Mouse (Mus musculus) ES-E14 (cell line): ENCODE data around the gene Ly6g6f. TPM values are rescaled to one million over a fixed set of nuclear protein-coding genes. Genes with fewer than 3 reads are reported as not detected.
A peak's percentile ranks its signal among the peaks of the same experiment; 100 is the strongest.

Experiments used
- DNase-seq: peaks from one replicate; pipeline ENCODE4 v3.0.0-alpha.2; 2013; ENCODE audit warnings: low read depth, low spot score
- H3K27ac ChIP-seq: 2 replicates; pipeline ENCODE4 v1.5.1; 2012; ENCODE audit warnings: low read depth, mild to moderate bottlenecking, low read length, moderate library complexity, mixed read lengths; ENCODE audit not compliant: poor library complexity, insufficient read depth, severe bottlenecking
- H3K36me3 ChIP-seq: 2 replicates; pipeline ENCODE4 v1.6.1; 2012; ENCODE audit warnings: mild to moderate bottlenecking, low read length, moderate library complexity, mixed read lengths; ENCODE audit not compliant: control insufficient read depth, poor library complexity, insufficient read depth, severe bottlenecking
- H3K4me1 ChIP-seq, 2 experiments: fragments of 150-350 bp in 1 of 2; sonication (generic) in 1 of 2; 2 replicates each; pipeline ENCODE4 v1.6.1; 2012; ENCODE audit warnings: low read length in 2 of 2, mild to moderate bottlenecking in 1 of 2, mixed read lengths in 1 of 2; ENCODE audit not compliant: control insufficient read depth in 2 of 2, insufficient read depth in 2 of 2, poor library complexity in 1 of 2
- H3K4me3 ChIP-seq, 2 experiments: fragments of 150-350 bp in 1 of 2; sonication (generic) in 1 of 2; 2 replicates each; pipeline ENCODE4 v1.5.1; 2012; ENCODE audit warnings: low read length in 2 of 2, low read depth in 1 of 2, mild to moderate bottlenecking in 1 of 2, mixed read lengths in 1 of 2; ENCODE audit not compliant: insufficient read depth in 1 of 2, poor library complexity in 1 of 2, severe bottlenecking in 1 of 2
- H3K9ac ChIP-seq: 2 replicates; pipeline ENCODE4 v1.6.1; 2012; ENCODE audit warnings: low read depth, mild to moderate bottlenecking, low read length, mixed read lengths; ENCODE audit not compliant: poor library complexity, insufficient read depth, severe bottlenecking
- H3K9me3 ChIP-seq: fragments of 150-350 bp; sonication (generic); 2 replicates; pipeline ENCODE4 v1.6.1; 2012; ENCODE audit warnings: low read depth, mild to moderate bottlenecking, low read length; ENCODE audit not compliant: control insufficient read depth, insufficient read depth
- CHD2 ChIP-seq: IDR thresholded peaks from 2 replicates; pipeline ENCODE4 v1.6.1; 2014; ENCODE audit warnings: mild to moderate bottlenecking, low read depth, low read length, inconsistent platforms
- HCFC1 ChIP-seq: IDR thresholded peaks from 2 replicates; pipeline ENCODE4 v1.6.1; 2012; ENCODE audit warnings: low read length, inconsistent platforms, borderline replicate concordance; ENCODE audit not compliant: insufficient read depth
- MAFK ChIP-seq: IDR thresholded peaks from 2 replicates; pipeline ENCODE4 v1.6.1; 2014; ENCODE audit warnings: mild to moderate bottlenecking, low read depth, low read length, inconsistent platforms; ENCODE audit not compliant: insufficient read depth
- ZC3H11A ChIP-seq: IDR thresholded peaks from 2 replicates; pipeline ENCODE4 v1.6.1; 2012; ENCODE audit warnings: low read depth, mild to moderate bottlenecking, inconsistent platforms, low read length, borderline replicate concordance
- ZNF384 ChIP-seq: IDR thresholded peaks from 2 replicates; pipeline ENCODE4 v1.6.1; 2012; ENCODE audit warnings: low read depth, low read length, inconsistent platforms
- in situ Hi-C, 2 experiments: fragments of 600-800 bp; cut with MboI; formaldehyde crosslinking; loops; one replicate each; pipeline ENCODE4 v1.15.1; 2025; ENCODE audit warnings: low sequenced_read_pairs in 2 of 2, inconsistent platforms in 1 of 2; ENCODE audit not compliant: unreplicated experiment in 2 of 2
- total RNA-seq: library from RNA; depleted of rRNA; stranded (reverse); fragments of 300-350 nt; gene quantifications from 2 replicates; pipeline ENCODE4 v1.2.3, GENCODE M21; 2012

Gene Ly6g6f
- total RNA-seq, 1 experiment, result not detected

DNA sequence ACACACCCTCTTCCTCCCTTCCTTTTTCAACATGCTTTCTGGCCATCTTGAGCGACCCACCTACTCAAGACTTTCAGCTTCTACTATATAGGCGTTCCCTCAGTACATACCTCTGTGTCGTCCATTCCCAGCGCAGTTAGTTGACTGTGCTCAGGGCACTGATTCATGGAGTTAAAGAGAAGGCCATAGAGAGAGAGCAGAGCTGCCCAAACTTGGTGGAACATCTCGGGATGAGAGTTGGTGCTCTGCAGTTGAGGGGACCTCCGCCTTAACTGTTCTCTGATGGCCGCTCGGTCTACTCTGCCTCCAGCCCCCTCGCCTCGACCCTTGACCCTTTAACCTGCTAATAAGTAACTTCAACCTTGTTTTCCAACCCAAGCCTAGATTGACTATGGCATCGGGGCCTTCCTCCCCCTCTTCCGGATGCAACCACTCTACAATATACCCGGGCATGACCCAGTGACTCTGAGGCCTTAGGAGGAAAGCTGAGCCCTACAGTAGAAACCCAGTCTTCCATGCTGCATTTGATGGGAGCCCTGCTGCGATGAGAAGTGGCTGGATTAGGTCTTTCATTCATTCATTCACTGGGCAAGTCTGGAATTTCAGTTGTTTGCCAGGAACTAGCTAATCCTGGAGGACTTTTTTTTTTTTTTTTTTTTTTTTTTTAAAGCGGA lies 46.2 kb upstream of the Ly6g6f start, which contains the start of gene Apom:
Gene Apom, minus strand, starts transcription at position 551 of the 674 bp plus-strand sequence.
- in situ Hi-C loops, result no loop called here
- no peak for TF ChIP-seq HCFC1
- TF ChIP-seq ZNF384, result peak; percentile 85
- no peak for DNase-seq
- H3K9me3 ChIP-seq, result no peaks in the 10 kb centered on the region
- no peaks in the 10 kb centered on the region for H3K36me3 ChIP-seq
- no peak within 1 kb of the TSS for H3K9ac ChIP-seq
- H3K4me3 ChIP-seq, result no peak within 1 kb of the TSS
- H3K27ac ChIP-seq, result no peak within 1 kb of the TSS
- peaks cover 0 to 4% of the 10 kb centered on the region in 2 experiments; a peak in 2 of 4 replicates for H3K4me1 ChIP-seq

DNA sequence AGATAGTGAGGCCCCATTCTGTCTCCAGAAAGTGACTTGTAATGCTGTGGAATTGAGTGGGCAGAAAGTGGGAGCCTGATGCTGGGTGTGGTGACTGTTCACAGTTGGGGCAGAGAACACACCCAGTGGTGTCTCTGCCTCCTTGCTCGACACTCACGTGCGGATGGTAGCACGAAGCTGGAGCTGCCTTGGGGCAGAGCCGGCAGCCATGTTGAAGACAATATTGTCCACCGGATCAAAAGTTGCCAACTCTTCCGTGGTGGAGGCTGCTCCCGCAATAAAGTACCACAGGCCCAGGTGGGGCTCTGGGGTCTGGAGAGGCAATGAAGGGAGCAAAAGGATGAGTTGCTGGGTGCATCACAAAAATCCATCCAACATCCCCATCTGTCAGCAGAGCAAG lies 45.6 kb upstream of the Ly6g6f start:
- Histone ChIP-seq H3K9ac (no peak overlapping the region), H3K27ac (no peak overlapping the region), H3K36me3 (no peaks in the 10 kb centered on the region), H3K9me3 (no peaks in the 10 kb centered on the region), H3K4me1 (peaks cover 0 to 2% of the 10 kb centered on the region in 2 experiments; a peak in 1 of 4 replicates), H3K4me3 (no peak overlapping the region)
- DNase-seq, result no peak
- no peak for TF ChIP-seq ZC3H11A
- TF ChIP-seq CHD2, result no peak
- no peak for TF ChIP-seq ZNF384
- TF ChIP-seq MAFK, result no peak
- no peak for TF ChIP-seq HCFC1
- in situ Hi-C loops, result no loop called here

DNA sequence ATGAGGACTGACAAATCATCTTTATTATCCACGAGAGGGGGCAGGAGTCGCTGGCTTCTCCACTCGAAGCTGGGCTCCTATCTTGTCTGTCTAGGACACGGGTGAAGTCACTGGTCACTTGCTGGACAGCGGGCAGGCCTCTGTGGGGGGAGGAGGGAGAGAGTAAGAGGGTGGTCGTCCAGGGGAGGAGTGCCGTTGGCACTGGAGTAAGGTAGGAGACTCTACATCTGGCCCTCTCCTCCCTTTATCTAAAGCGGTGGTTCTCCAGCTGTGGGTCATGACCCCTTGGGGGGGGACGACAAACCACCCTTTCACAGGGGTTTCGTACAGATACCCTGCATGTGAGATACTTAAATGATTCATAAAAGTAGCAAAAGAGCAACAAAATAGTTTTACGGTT lies 43.6 kb upstream of the Ly6g6f start:
- in situ Hi-C loops, result no loop called here
- Histone ChIP-seq H3K36me3 (peaks cover 5% of the 10 kb centered on the region; the same call in 1 of the 2 replicates), H3K9me3 (no peaks in the 10 kb centered on the region), H3K9ac (no peak overlapping the region), H3K4me3 (no peak overlapping the region), H3K4me1 (peaks cover 2% of the 10 kb centered on the region in 2 experiments; a peak in 1 of 4 replicates), H3K27ac (no peak overlapping the region)
- TF ChIP-seq ZNF384 (no peak), HCFC1 (no peak), CHD2 (no peak), ZC3H11A (no peak), MAFK (no peak)
- DNase-seq, result no peak

DNA sequence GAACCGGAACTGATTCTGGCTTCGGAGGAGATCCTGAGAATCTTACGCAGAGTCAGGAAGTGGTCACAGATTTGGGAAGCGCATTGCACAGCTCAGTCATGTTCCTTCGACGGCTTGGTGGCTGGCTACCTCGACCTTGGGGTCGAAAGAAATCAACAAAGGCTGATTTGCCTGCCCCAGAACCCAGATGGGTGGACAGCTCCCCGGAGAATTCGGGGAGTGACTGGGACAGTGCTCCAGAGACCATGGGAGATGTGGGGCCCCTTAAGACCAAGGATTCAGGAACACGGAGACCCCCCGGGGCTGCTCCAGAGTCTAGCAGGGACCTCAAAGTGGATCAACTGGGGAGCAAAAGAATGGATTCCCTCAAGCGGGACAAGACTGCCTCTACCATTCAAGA lies 41.6 kb upstream of the Ly6g6f start:
- 0 out of 4 replicates have a peak overlapping the region, but pooled peaks of 1 of the 2 experiments have one; percentile 76 for H3K4me3 ChIP-seq
- peaks cover 2 to 4% of the 10 kb centered on the region in 2 experiments; a peak in 2 of 4 replicates for H3K4me1 ChIP-seq
- in situ Hi-C loops, result no loop called here
- H3K36me3 ChIP-seq, result peaks cover 10% of the 10 kb centered on the region; the same call in 1 of the 2 replicates
- no peaks in the 10 kb centered on the region for H3K9me3 ChIP-seq
- DNase-seq, result no peak
- no peak overlapping the region for H3K9ac ChIP-seq
- H3K27ac ChIP-seq, result no peak overlapping the region
- TF ChIP-seq HCFC1 (no peak), CHD2 (no peak), MAFK (no peak), ZC3H11A (no peak), ZNF384 (no peak)
